Mouse (Mus musculus) lung, postnatal 4 days (tissue): ENCODE measurements around the gene Wdr92.
A peak's percentile ranks its signal among the peaks of the same experiment; 100 is the strongest.

ENCODE experiments used
- DNase-seq, 2 experiments: peaks; one replicate each; pipeline ENCODE4 v3.0.0; 2021

Wdr92 gene

DNA sequence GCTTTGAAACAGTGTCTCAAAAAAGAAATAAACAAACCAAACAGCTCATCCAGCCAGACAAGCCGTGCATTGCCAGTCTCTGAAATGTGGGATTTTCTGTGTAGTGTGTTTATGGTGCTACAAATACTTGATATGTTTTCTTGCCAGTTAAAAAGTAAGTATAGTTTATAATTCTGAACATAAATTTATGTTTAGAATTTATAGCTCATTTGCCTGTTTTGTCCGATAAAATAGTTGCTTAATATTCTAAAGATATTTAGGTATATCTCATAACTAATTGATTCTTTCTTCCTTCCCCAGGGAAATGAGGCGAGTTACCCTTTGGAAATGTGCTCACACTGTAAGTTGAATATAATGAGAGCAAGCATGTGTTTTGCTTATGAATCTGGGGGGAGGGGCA lies at the start of gene Wdr92:
Wdr92 (plus strand) TSS at position 301 of the 400 bp plus-strand sequence.
- DNase-seq = no peak

GRCm38 (mm10) chr11:17135638-17136037 lies 46.3 kb upstream of the Wdr92 start:
- no peak for DNase-seq

GRCm38 (mm10) chr11:17138306-17139033 lies 43.4 kb upstream of the Wdr92 start:
- no peak for DNase-seq

- DNase-seq = peak; percentile 98 to 99
These were observed 22.8 kb upstream of the Wdr92 start, which contains the start of gene Ppp3r1 for GRCm38 (mm10) chr11:17158858-17159737. Gene Ppp3r1, plus strand, starts transcription at chr11:17159263.

GRCm38 (mm10) chr11:17159738-17160241 lies 22.1 kb upstream of the Wdr92 start:
- DNase-seq = peak; percentile 47 to 57

GRCm38 (mm10) chr11:17160242-17160641 lies 21.7 kb upstream of the Wdr92 start:
- peak; percentile 53 to 71 for DNase-seq

GRCm38 (mm10) chr11:17163956-17164355 lies 18.0 kb upstream of the Wdr92 start:
- DNase-seq = no peak

DNA sequence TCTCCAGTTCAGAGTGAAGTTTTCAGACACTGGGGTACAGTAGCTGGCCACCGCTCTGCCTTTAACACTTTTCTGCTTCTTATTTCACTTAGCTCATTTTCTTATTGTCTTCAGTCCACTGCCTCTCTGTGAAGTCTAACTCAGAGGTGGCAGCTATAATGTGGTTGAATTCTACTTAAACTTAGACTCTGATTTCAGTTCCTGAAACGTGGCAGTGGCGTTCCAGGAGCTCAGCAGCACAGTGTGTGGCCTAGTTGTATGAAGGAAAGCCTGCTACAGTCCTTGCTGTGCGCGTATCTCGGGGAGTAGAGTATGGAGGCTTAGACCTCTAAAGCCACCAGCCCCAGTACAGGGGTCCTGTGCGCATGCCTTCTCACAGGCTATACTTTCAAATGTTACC lies 15.3 kb upstream of the Wdr92 start:
- DNase-seq = no peak

DNA sequence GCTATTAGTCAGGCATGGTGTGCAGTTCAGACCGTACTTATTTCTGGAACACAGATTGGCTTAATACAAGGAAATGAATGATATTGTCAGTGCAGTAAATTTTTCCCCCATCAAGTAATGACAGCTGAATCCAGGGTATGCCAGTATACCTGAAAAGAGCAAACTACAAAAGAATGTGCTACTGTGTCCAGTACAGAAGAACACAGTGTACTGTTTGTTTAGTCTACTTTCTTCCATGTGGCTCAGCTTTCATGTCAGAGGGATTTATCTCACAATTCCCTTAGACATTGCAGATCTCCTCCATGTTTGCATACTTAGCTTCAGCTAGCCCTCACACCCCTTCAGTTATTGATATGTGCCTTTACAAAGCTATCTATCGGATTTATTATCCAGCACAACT lies 12.6 kb upstream of the Wdr92 start:
- no peak for DNase-seq

DNA sequence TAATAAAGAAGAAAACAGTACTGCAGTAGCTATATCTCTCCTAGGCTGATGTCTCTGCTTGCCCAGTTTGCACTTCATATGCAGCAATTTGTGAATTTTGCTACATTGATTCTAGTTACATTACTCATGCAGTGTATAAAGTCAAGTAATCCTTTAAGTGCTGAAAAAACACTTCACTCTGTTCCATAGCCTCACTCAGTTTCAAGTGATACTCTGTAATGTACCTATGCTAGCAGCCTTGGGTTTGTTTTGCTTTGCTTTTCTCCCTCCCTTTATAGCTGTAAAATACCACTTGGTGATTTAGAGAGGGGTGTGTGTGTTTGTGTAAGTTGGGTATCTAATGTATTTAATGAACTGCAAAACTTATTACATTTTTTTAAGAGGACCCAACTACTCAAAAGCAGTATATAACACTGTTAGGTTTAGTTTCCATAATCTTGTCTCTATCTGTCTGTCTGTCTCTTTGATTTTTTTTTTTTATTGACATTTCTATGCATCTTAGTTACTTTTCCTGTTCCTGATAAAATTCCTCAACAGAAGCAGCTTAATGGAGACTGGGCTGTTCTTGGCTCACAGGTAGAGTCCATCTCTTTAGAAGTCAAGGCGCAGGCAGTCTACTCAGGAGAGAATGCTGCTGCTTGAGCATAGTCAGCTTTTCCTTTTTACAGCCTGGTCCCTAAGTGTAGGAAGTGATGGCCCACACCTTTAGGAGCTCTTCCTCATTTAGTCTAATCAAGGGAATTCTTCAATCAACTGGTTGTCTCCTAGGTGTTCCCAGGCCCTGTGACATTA lies 10.8 kb upstream of the Wdr92 start:
- DNase-seq = no peak

- DNase-seq = no peak
These were observed 9.6 kb upstream of the Wdr92 start for GRCm38 (mm10) chr11:17172300-17172699.

- DNase-seq = no peak
These were observed 5.3 kb upstream of the Wdr92 start for GRCm38 (mm10) chr11:17176638-17177037.

GRCm38 (mm10) chr11:17180753-17181152 lies 1.2 kb upstream of the Wdr92 start:
- DNase-seq = no peak

- DNase-seq = no peak
These were observed 1.3 kb downstream of the Wdr92 start for GRCm38 (mm10) chr11:17183165-17183564.

DNA sequence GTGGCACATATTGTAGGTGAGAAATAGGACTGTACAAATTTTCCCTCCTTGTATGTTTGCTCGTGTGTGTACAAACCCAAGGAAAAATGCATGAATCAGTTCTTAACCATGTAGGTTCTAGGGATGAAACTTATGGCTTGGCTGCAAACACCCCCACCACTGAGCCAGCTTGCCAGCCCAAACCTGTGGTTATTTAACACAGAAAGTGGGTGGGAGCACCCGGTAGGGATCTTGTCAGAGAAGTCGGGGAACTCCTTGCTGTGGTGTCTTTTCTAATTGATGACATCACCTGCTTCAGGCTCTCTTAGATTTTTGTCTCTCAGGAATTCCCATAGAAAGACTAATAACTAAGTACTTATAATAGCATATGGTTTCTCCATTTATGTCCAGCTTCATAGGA lies 5.7 kb downstream of the Wdr92 start:
- no peak for DNase-seq

DNA sequence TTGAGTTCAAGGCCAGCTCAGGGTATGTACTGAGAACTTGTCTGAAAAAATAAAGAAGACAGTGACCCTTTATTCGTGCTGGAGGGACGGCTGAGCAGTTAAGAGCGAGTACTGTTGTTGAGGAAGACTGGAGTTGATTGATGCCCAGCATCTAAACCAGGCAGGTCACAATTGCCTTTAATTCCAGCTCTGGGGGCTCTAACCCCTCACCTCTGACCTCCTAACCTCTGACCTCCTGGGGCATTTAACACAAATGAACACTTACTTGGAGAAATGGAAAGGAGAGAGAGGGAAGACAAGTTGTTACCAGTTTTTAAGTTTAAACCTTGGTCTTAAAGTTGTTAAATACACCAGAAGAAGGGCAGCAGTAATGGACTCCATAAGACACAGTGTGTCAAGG lies 6.9 kb downstream of the Wdr92 start:
- DNase-seq = no peak

- no peak for DNase-seq
These were observed 10.4 kb downstream of the Wdr92 start for GRCm38 (mm10) chr11:17192151-17192844.

- DNase-seq = no peak
These were observed 17.3 kb downstream of the Wdr92 start for GRCm38 (mm10) chr11:17199170-17199569.

DNA sequence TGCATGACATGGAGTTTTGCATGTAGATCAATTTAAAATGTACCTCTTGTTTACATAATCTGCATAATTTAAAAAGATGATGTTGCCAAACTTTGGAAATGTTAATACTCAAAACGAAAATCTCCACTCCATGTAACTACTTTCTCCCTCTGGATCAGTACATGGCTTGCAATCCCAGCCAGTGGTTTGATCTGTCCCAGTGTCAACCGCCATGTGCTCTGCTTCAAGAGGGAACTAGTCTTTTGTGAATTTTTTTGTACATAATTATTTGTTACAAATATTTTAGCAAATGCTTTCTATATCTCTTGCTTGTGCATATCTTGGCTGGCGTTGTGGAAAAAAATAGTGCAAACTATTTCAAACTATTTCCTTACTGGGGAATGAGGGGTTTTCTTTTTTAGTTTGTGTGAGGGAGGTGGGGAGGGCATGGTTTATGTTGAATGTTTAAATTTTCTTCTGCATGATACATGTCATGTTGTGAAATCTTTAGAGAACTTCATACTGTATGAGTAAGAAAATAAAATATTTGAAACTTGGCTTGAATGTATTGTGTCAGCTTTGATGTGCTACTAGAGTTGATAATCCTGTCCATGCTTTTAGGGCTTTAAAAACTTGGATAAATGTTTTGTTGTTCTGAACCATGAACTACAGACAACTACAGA lies 18.1 kb downstream of the Wdr92 start:
- DNase-seq = peak in 1 of 2 experiments; percentile 52

- DNase-seq = no peak
These were observed 19.0 kb downstream of the Wdr92 start for GRCm38 (mm10) chr11:17200936-17201335.

DNA sequence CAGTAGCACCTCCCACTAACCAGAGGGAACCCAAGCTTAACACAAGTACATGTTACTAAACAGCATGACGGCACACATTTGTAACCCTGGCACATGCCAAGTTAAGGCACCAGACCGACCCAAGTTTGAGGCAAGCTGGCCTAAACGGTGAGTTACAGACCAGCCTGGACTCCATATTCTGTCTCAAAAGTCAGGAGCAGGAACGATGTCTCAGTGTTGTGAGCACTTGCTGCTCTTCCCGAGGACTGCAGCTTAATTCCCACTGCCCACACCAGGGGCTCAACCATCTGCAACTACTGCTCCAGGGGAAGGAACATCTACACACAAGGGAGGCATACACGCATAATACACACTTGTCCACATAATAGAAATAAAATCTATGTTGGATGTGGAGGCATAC lies 20.6 kb downstream of the Wdr92 start:
- no peak for DNase-seq
